30 mouse cellular contexts compared by ENCODE assay signal in the genomic region with DNA sequence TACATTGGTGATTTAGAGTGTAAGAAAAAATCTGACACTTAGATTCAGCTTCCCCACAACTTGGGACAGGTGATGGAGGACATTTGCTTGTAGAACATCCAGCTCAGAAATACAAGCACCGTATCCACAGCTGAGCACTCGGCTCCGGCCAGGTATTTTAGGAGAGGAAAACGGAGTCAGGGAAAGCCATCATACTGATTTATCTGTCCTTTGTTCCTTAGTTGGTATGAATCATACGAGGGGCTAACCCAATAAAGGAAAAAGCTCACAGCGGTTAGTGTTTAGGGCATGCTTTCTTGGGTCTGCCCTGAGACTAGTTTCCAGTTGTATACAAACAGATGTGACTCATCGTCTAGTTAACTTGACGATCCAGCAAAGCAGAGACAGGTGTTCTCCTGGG.
DNase-seq lines count a peak whose midpoint lies in the region; ATAC-seq and TF ChIP-seq lines count a peak whose summit lies in the region.
"Had no signal": no experiment of that assay in that cellular context is flagged by ENCODE, and none has a peak within 500 bp of the region (broad histone marks: within the 10 kb centered on the region; RNA-seq: fewer than 3 reads in every experiment).

No protein-coding gene starts in this region.

- H3K27ac ChIP-seq in kidney, postnatal 0 days: no peak overlapping the region
- H3K27ac ChIP-seq in kidney, embryonic 15.5 days: no peak overlapping the region
- H3K27ac ChIP-seq in ES-E14 (ENCODE audit: insufficient read depth, low read depth, low read length, poor library complexity, severe bottlenecking): no peak overlapping the region
- H3K27ac ChIP-seq in stomach, embryonic 16.5 days (ENCODE audit: low read length): no peak overlapping the region
- H3K27ac ChIP-seq in hindbrain, postnatal 0 days: no peak overlapping the region
- H3K27ac ChIP-seq: embryonic facial prominence, embryonic 12.5 days; heart, adult 2 months; heart, embryonic 13.5 days; hindbrain, embryonic 14.5 days; left cerebral cortex, adult 2 months; lung, embryonic 15.5 days; midbrain, embryonic 10.5 days; neural tube, embryonic 13.5 days; stomach, embryonic 15.5 days had no signal

- peaks cover 15% of the 10 kb centered on the region for H3K4me1 ChIP-seq in kidney, postnatal 0 days (replicated peaks; ENCODE audit: insufficient read depth, low read length)
- peaks cover 35% of the 10 kb centered on the region for H3K4me1 ChIP-seq in kidney, embryonic 15.5 days
- peaks cover 38% of the 10 kb centered on the region for H3K4me1 ChIP-seq in E14TG2a.4 (replicated peaks; ENCODE audit: low read depth, low read length)
- peaks cover 0 to 3% of the 10 kb centered on the region in 2 experiments for H3K4me1 ChIP-seq in ES-E14 (ENCODE audit: control insufficient read depth in 2 of 2, insufficient read depth in 2 of 2, low read length in 2 of 2, poor library complexity in 1 of 2)
- peaks cover 12% of the 10 kb centered on the region; the same call in 1 of the 2 replicates for H3K4me1 ChIP-seq in stomach, embryonic 16.5 days (ENCODE audit: control insufficient read depth, insufficient read depth, low read length)
- no peaks in the 10 kb centered on the region for H3K4me1 ChIP-seq in hindbrain, postnatal 0 days (ENCODE audit: insufficient read depth, low read length)

- no peak overlapping the region for H3K4me2 ChIP-seq in kidney, postnatal 0 days (ENCODE audit: low read length)
- no peak overlapping the region for H3K4me2 ChIP-seq in kidney, embryonic 15.5 days
- no peak overlapping the region for H3K4me2 ChIP-seq in stomach, embryonic 16.5 days (ENCODE audit: low read depth, low read length)
- H3K4me2 ChIP-seq in hindbrain, postnatal 0 days (ENCODE audit: low read depth, low read length): no peak overlapping the region
- H3K4me2 ChIP-seq: embryonic facial prominence, embryonic 12.5 days; heart, embryonic 13.5 days; hindbrain, embryonic 14.5 days; liver, embryonic 11.5 days; lung, embryonic 15.5 days; neural tube, embryonic 13.5 days; stomach, embryonic 15.5 days had no signal

- no peaks in the 10 kb centered on the region for H3K27me3 ChIP-seq in kidney, postnatal 0 days (ENCODE audit: insufficient read depth, low read length)
- H3K27me3 ChIP-seq in kidney, embryonic 15.5 days: no peaks in the 10 kb centered on the region
- H3K27me3 ChIP-seq in E14TG2a.4 (ENCODE audit: insufficient read depth, low read length): no peaks in the 10 kb centered on the region
- no peaks in the 10 kb centered on the region for H3K27me3 ChIP-seq in stomach, embryonic 16.5 days (ENCODE audit: control insufficient read depth, insufficient read depth, low read length)
- no peaks in the 10 kb centered on the region for H3K27me3 ChIP-seq in hindbrain, postnatal 0 days (ENCODE audit: insufficient read depth, low read length)
- H3K27me3 ChIP-seq: embryonic facial prominence, embryonic 12.5 days; heart, embryonic 13.5 days; lung, embryonic 15.5 days; neural tube, embryonic 13.5 days; stomach, embryonic 15.5 days had no signal

- no peak for TF ChIP-seq CTCF in kidney, postnatal 0 days (IDR thresholded peaks at IDR 0.05; ENCODE audit: low read depth)
- no peak for TF ChIP-seq CTCF in E14TG2a.4 (conservative IDR thresholded peaks at IDR 0.05; ENCODE audit: low read length)
- no peak for TF ChIP-seq CTCF in hindbrain, postnatal 0 days (IDR thresholded peaks at IDR 0.05; ENCODE audit: low read depth)

- H3K9ac ChIP-seq in kidney, postnatal 0 days (ENCODE audit: low read depth, low read length): no peak overlapping the region
- no peak overlapping the region for H3K9ac ChIP-seq in kidney, embryonic 15.5 days
- H3K9ac ChIP-seq in ES-E14 (ENCODE audit: insufficient read depth, low read depth, low read length, poor library complexity, severe bottlenecking): no peak overlapping the region; the same call in 1 of the 2 replicates
- H3K9ac ChIP-seq in stomach, embryonic 16.5 days (ENCODE audit: low read length): no peak overlapping the region
- no peak overlapping the region for H3K9ac ChIP-seq in hindbrain, postnatal 0 days (replicated peaks; ENCODE audit: low read length)
- H3K9ac ChIP-seq: embryonic facial prominence, embryonic 12.5 days; heart, embryonic 13.5 days; hindbrain, embryonic 14.5 days; lung, embryonic 15.5 days; neural tube, embryonic 13.5 days; stomach, embryonic 15.5 days had no signal

- in situ Hi-C loops in ES-E14 (cut with MboI; ENCODE audit: low sequenced_read_pairs in 2 of 2, unreplicated experiment in 2 of 2): no loop called here

- H3K36me3 ChIP-seq in kidney, postnatal 0 days (ENCODE audit: insufficient read depth, low read length): no peaks in the 10 kb centered on the region
- H3K36me3 ChIP-seq in kidney, embryonic 15.5 days: no peaks in the 10 kb centered on the region
- H3K36me3 ChIP-seq in E14TG2a.4 (ENCODE audit: insufficient read depth, low read length) (no peaks in the 10 kb centered on the region), ES-E14 (ENCODE audit: control insufficient read depth, insufficient read depth, low read length, poor library complexity, severe bottlenecking) (no peaks in the 10 kb centered on the region)
- H3K36me3 ChIP-seq in stomach, embryonic 16.5 days (ENCODE audit: control insufficient read depth, insufficient read depth, low read length): no peaks in the 10 kb centered on the region
- H3K36me3 ChIP-seq in hindbrain, postnatal 0 days (ENCODE audit: insufficient read depth, low read length): no peaks in the 10 kb centered on the region
- H3K36me3 ChIP-seq: embryonic facial prominence, embryonic 12.5 days; G1E; heart, embryonic 13.5 days; lung, embryonic 15.5 days; midbrain, embryonic 10.5 days; neural tube, embryonic 13.5 days; stomach, embryonic 15.5 days had no signal

- H3K4me3 ChIP-seq in kidney, postnatal 0 days (replicated peaks; ENCODE audit: low read depth, low read length): no peak overlapping the region
- H3K4me3 ChIP-seq in kidney, embryonic 15.5 days (replicated peaks): no peak overlapping the region
- H3K4me3 ChIP-seq in E14TG2a.4 (replicated peaks; ENCODE audit: low read length) (peak overlapping the region; percentile 73), ES-E14 (ENCODE audit: insufficient read depth in 1 of 2, low read depth in 1 of 2, low read length in 2 of 2, poor library complexity in 1 of 2, severe bottlenecking in 1 of 2) (peak overlapping the region; percentile 41 to 93; a peak in 3 of 4 replicates)
- H3K4me3 ChIP-seq in stomach, embryonic 16.5 days (replicated peaks; ENCODE audit: low read length): no peak overlapping the region
- no peak overlapping the region for H3K4me3 ChIP-seq in hindbrain, postnatal 0 days (ENCODE audit: low read length)
- H3K4me3 ChIP-seq: embryonic facial prominence, embryonic 12.5 days; heart, adult 2 months; heart, embryonic 13.5 days; left cerebral cortex, adult 2 months; lung, embryonic 15.5 days; midbrain, embryonic 10.5 days; myocyte; neural tube, embryonic 13.5 days; stomach, embryonic 15.5 days had no signal

- H3K9me3 ChIP-seq in kidney, postnatal 0 days (replicated peaks; ENCODE audit: low read length): no peaks in the 10 kb centered on the region
- no peaks in the 10 kb centered on the region for H3K9me3 ChIP-seq in kidney, embryonic 15.5 days (replicated peaks)
- H3K9me3 ChIP-seq in E14TG2a.4 (ENCODE audit: low read length): no peaks in the 10 kb centered on the region
- H3K9me3 ChIP-seq in ES-E14 (ENCODE audit: control insufficient read depth, insufficient read depth, low read depth, low read length): no peaks in the 10 kb centered on the region
- H3K9me3 ChIP-seq in stomach, embryonic 16.5 days (replicated peaks; ENCODE audit: control insufficient read depth, low read length): no peaks in the 10 kb centered on the region
- no peaks in the 10 kb centered on the region for H3K9me3 ChIP-seq in hindbrain, postnatal 0 days (ENCODE audit: low read length)
- H3K9me3 ChIP-seq: embryonic facial prominence, embryonic 12.5 days; heart, embryonic 13.5 days; lung, embryonic 15.5 days; midbrain, embryonic 10.5 days; neural tube, embryonic 13.5 days; stomach, embryonic 15.5 days had no signal

- no peak for ATAC-seq in kidney, postnatal 0 days (replicated peaks; ENCODE audit: low FRiP score, low read depth)
- no peak for ATAC-seq in kidney, embryonic 15.5 days (replicated peaks; ENCODE audit: low FRiP score)
- ATAC-seq in stomach, embryonic 16.5 days (ENCODE audit: insufficient read depth, low FRiP score): peak; percentile 31; the same call in 1 of the 2 replicates
- no peak for ATAC-seq in hindbrain, postnatal 0 days
- ATAC-seq: CD4-positive, CD25-positive, alpha-beta regulatory T cell, adult 4 months; forebrain, embryonic 14.5 days; inflammation-experienced regulatory T-cells, adult 6 months had no signal

- WGBS in kidney, postnatal 0 days: 49% methylated on average over 8 of the region's 8 CpGs
- WGBS in kidney, embryonic 15.5 days: 52% methylated on average over 8 of the region's 8 CpGs
- 49% methylated on average over 8 of the region's 8 CpGs for WGBS in stomach, embryonic 16.5 days
- WGBS in hindbrain, postnatal 0 days: 89% methylated on average over 8 of the region's 8 CpGs

- DNase-seq in kidney, postnatal 0 days (ENCODE audit: low spot score): peak; percentile 80
- no peak for DNase-seq in ES-E14 (ENCODE audit: low read depth, low spot score)
- no peak for DNase-seq in spleen, postnatal 10 days (ENCODE audit: low spot score in 2 of 2)
- DNase-seq in hindbrain, postnatal 0 days (ENCODE audit: low spot score): no peak
- DNase-seq: adrenal gland, adult 8-10 months; cerebellum, adult 9-10 months; embryo, embryonic 11 days; gastrocnemius, postnatal 36 days; heart, adult 2 months; heart, postnatal 10 days; kidney, adult 18-20 months; kidney, postnatal 10 days; thymus, postnatal 4 days had no signal

TF ChIP-seq in ES-E14, 5 proteins besides CTCF, POLR2A, EP300 and RAD21:
- no peak for TF ChIP-seq MAFK (IDR thresholded peaks at IDR 0.05; ENCODE audit: insufficient read depth, low read depth, low read length)
- no peak for TF ChIP-seq CHD2 (IDR thresholded peaks at IDR 0.05; ENCODE audit: low read depth, low read length)
- TF ChIP-seq ZC3H11A (IDR thresholded peaks at IDR 0.05; ENCODE audit: borderline replicate concordance, low read depth, low read length): no peak
- no peak for TF ChIP-seq HCFC1 (IDR thresholded peaks at IDR 0.05; ENCODE audit: borderline replicate concordance, insufficient read depth, low read length)
- TF ChIP-seq ZNF384 (IDR thresholded peaks at IDR 0.05; ENCODE audit: low read depth, low read length): no peak
TF ChIP-seq in ES-E14: peak in this region for 0.

Comparison
In these comparisons a context has a peak if more than half of its experiments do, and no peak if none do; other contexts are left out.
1. H3K4me3 ChIP-seq: peak in E14TG2a.4 (single experiment) and ES-E14 (2 of 2); none in kidney, postnatal 0 days (single experiment), kidney, embryonic 15.5 days (single experiment), stomach, embryonic 16.5 days (single experiment) and hindbrain, postnatal 0 days (single experiment).